Mouse (Mus musculus): ENCODE measurements around the gene Tgfbr3.

The Tgfbr3 gene

GRCm38 (mm10) chr5:107093253-107093652 is 196.2 kb downstream of the Tgfbr3 start:
- POLR2A ChIA-PET: no interaction called here

GRCm38 (mm10) chr5:107092137-107092536 is 197.3 kb downstream of the Tgfbr3 start:
- CTCF ChIA-PET: no interaction called here
- POLR2A ChIA-PET: no interaction called here

More at GRCm38 (mm10) chr5:107093253-107093652, 196.2 kb downstream of the Tgfbr3 start:
- CTCF ChIA-PET: no interaction called here

GRCm38 (mm10) chr5:107089966-107090365 is 199.5 kb downstream of the Tgfbr3 start:
- CTCF ChIA-PET: no interaction called here
- POLR2A ChIA-PET: no interaction called here

GRCm38 (mm10) chr5:107087829-107088808 is 201.3 kb downstream of the Tgfbr3 start:
- CTCF ChIA-PET: interaction anchor here in 2 of 4 experiments (0.5 to 0.6 kb wide), 2 partner anchors 162 to 353 kb away, joined by 3 to 7 read pairs; no protein-coding TSS in a partner anchor
- POLR2A ChIA-PET: interaction anchor here in 2 of 4 experiments (0.6 kb wide), 2 partner anchors 9 to 66 kb away, joined by 3 read pairs; no protein-coding TSS in a partner anchor

- POLR2A ChIA-PET: interaction anchor here in 1 of 4 experiments (0.6 kb wide), 1 partner anchor 67 kb away, joined by 3 read pairs; no protein-coding TSS in a partner anchor
- CTCF ChIA-PET: interaction anchor here in 2 of 4 experiments (0.5 to 0.6 kb wide), 2 partner anchors 163 to 354 kb away, joined by 3 to 7 read pairs; no protein-coding TSS in a partner anchor
Measured at GRCm38 (mm10) chr5:107087291-107087690, 202.1 kb downstream of the Tgfbr3 start.

GRCm38 (mm10) chr5:107086166-107086565 is 203.3 kb downstream of the Tgfbr3 start:
- ChIA-PET POLR2A (interaction anchor here in 1 of 4 experiments (0.5 kb wide), 1 partner anchor 17 kb away, joined by 6 read pairs; no protein-coding TSS in a partner anchor), CTCF (interaction anchor here in 1 of 4 experiments (0.7 kb wide), 1 partner anchor 235 kb away, joined by 3 read pairs; no protein-coding TSS in a partner anchor)

- CTCF ChIA-PET: no interaction called here
- POLR2A ChIA-PET: no interaction called here
Measured at GRCm38 (mm10) chr5:107084431-107084830, 205.0 kb downstream of the Tgfbr3 start.

- CTCF ChIA-PET: no interaction called here
- POLR2A ChIA-PET: no interaction called here
Measured at GRCm38 (mm10) chr5:107082011-107082410, 207.4 kb downstream of the Tgfbr3 start.

- CTCF ChIA-PET: no interaction called here
- POLR2A ChIA-PET: interaction anchor here in 1 of 4 experiments (0.6 kb wide), 1 partner anchor 48 kb away, joined by 3 read pairs; no protein-coding TSS in a partner anchor
Measured at GRCm38 (mm10) chr5:107080986-107081624, 208.3 kb downstream of the Tgfbr3 start.

GRCm38 (mm10) chr5:107079920-107080319 is 209.5 kb downstream of the Tgfbr3 start:
- ChIA-PET CTCF (no interaction called here), POLR2A (interaction anchor here in 1 of 4 experiments (1.2 kb wide), 1 partner anchor 8 kb away, joined by 3 read pairs; no protein-coding TSS in a partner anchor)

GRCm38 (mm10) chr5:107079146-107079638 is 210.2 kb downstream of the Tgfbr3 start:
- POLR2A ChIA-PET: interaction anchor here in 1 of 4 experiments (1.2 kb wide), 1 partner anchor 9 kb away, joined by 3 read pairs; no protein-coding TSS in a partner anchor

GRCm38 (mm10) chr5:107078361-107078760 is 211.1 kb downstream of the Tgfbr3 start:
- ChIA-PET POLR2A (no interaction called here), CTCF (no interaction called here)

More at GRCm38 (mm10) chr5:107079146-107079638, 210.2 kb downstream of the Tgfbr3 start:
- CTCF ChIA-PET: no interaction called here

- POLR2A ChIA-PET: interaction anchor here in 1 of 4 experiments (0.6 kb wide), 1 partner anchor 172 kb away, joined by 6 read pairs; no protein-coding TSS in a partner anchor
- CTCF ChIA-PET: no interaction called here
Measured at GRCm38 (mm10) chr5:107077900-107078299, 211.5 kb downstream of the Tgfbr3 start.

- CTCF ChIA-PET: no interaction called here
Measured at GRCm38 (mm10) chr5:107074980-107075583, 214.3 kb downstream of the Tgfbr3 start.

GRCm38 (mm10) chr5:107074350-107074749 is 215.1 kb downstream of the Tgfbr3 start:
- ChIA-PET POLR2A (interaction anchor here in 2 of 4 experiments (0.7 to 0.8 kb wide), 3 partner anchors 107 to 194 kb away, joined by 3 to 7 read pairs (median 3); no protein-coding TSS in a partner anchor), CTCF (interaction anchor here in 1 of 4 experiments (0.6 kb wide), 1 partner anchor 126 kb away, joined by 4 read pairs; no protein-coding TSS in a partner anchor)

More at GRCm38 (mm10) chr5:107074980-107075583, 214.3 kb downstream of the Tgfbr3 start:
- POLR2A ChIA-PET: interaction anchor here in 2 of 4 experiments (0.8 kb wide), 2 partner anchors 107 to 193 kb away, joined by 3 to 7 read pairs; no protein-coding TSS in a partner anchor

- ChIA-PET CTCF (interaction anchor here in 1 of 4 experiments (0.5 kb wide), 1 partner anchor 24 kb away, joined by 10 read pairs; no protein-coding TSS in a partner anchor), POLR2A (interaction anchor here in 2 of 4 experiments (0.7 to 1.7 kb wide), 2 partner anchors 13 to 166 kb away, joined by 3 read pairs; no protein-coding TSS in a partner anchor)
Measured at GRCm38 (mm10) chr5:107073536-107073935, 215.9 kb downstream of the Tgfbr3 start.

- CTCF ChIA-PET: interaction anchor here in 2 of 4 experiments (0.6 to 0.7 kb wide), 3 partner anchors 47 to 924 kb away, joined by 3 to 4 read pairs (median 3); no protein-coding TSS in a partner anchor
- POLR2A ChIA-PET: interaction anchor here in 1 of 4 experiments (0.6 kb wide), 2 partner anchors 39 to 1359 kb away, joined by 3 read pairs; no protein-coding TSS in a partner anchor
Measured at GRCm38 (mm10) chr5:107068146-107068545, 221.3 kb downstream of the Tgfbr3 start.

- CTCF ChIA-PET: no interaction called here
- POLR2A ChIA-PET: no interaction called here
Measured at GRCm38 (mm10) chr5:107067531-107067930, 221.9 kb downstream of the Tgfbr3 start.
